ENCODE assay signal across 16 mouse cellular contexts in the genomic region with DNA sequence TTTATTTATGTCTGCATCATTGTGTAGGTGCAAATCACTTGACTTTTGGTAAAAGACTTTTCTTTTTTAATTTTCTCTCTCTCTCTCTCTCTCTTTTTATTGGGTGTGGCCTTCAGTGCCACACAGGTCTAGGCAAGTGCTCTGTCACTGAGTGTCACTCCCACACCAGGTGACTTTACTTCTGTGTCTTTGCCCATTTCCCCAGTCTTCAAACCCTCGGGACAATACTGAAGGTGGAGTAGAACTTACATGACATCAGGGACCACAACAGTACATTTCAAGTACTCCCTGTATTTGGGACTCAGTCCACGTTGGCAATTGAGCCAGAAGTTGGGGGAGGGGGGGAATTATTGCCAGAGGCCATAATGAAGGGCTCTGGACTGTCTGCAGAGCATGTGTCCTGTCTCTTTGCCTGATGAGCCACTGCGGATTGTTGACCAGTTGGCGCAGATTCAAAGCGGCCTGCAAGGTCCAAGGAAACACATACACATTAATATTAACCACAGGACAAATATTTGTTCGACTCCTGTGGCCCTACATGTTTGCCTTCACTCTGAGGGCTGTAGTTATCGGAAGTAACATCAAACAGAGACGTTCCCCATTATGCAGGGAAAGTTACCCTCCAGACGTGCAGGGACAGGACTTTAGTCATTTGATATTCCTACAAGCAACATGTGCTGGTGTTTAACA. TPM values are rescaled to one million over a fixed set of nuclear protein-coding genes. Genes with fewer than 3 reads are reported as not detected.
A peak's percentile ranks its signal among the peaks of the same experiment; 100 is the strongest.
DNase-seq lines count a peak whose midpoint lies in the region; ATAC-seq and TF ChIP-seq lines count a peak whose summit lies in the region.
"Had no signal": no experiment of that assay in that cellular context is flagged by ENCODE, and none has a peak within 500 bp of the region (broad histone marks: within the 10 kb centered on the region; RNA-seq: fewer than 3 reads in every experiment).

No protein-coding gene starts in this region.

- H3K27me3 ChIP-seq in intestine, embryonic 15.5 days (replicated peaks): no peaks in the 10 kb centered on the region
- H3K27me3 ChIP-seq in intestine, postnatal 0 days (replicated peaks; ENCODE audit: control insufficient read depth, insufficient read depth, low read length): no peaks in the 10 kb centered on the region
- H3K27me3 ChIP-seq in liver, embryonic 15.5 days: no peaks in the 10 kb centered on the region
- no peaks in the 10 kb centered on the region for H3K27me3 ChIP-seq in stomach, embryonic 14.5 days (ENCODE audit: control insufficient read depth, insufficient read depth, low read length)
- H3K27me3 ChIP-seq in forebrain, embryonic 15.5 days: no peaks in the 10 kb centered on the region
- H3K27me3 ChIP-seq: embryonic facial prominence, embryonic 12.5 days; forebrain, embryonic 13.5 days; heart, embryonic 15.5 days; limb, embryonic 15.5 days; neural tube, embryonic 13.5 days had no signal

- no peak overlapping the region for H3K27ac ChIP-seq in intestine, embryonic 15.5 days
- H3K27ac ChIP-seq in intestine, postnatal 0 days (ENCODE audit: low read depth, low read length): no peak overlapping the region
- peak overlapping the region; percentile 15; the same call in 1 of the 2 replicates for H3K27ac ChIP-seq in liver, embryonic 15.5 days (replicated peaks)
- no peak overlapping the region for H3K27ac ChIP-seq in stomach, embryonic 14.5 days (ENCODE audit: low read length)
- no peak overlapping the region for H3K27ac ChIP-seq in forebrain, embryonic 15.5 days (replicated peaks)
- H3K27ac ChIP-seq: embryonic facial prominence, embryonic 12.5 days; forebrain, embryonic 13.5 days; heart, embryonic 15.5 days; limb, embryonic 15.5 days; neural tube, embryonic 13.5 days had no signal

- no peak overlapping the region for H3K4me3 ChIP-seq in intestine, embryonic 15.5 days (replicated peaks)
- H3K4me3 ChIP-seq in intestine, postnatal 0 days (ENCODE audit: low read depth, low read length): no peak overlapping the region
- H3K4me3 ChIP-seq in liver, embryonic 15.5 days (replicated peaks): no peak overlapping the region
- no peak overlapping the region for H3K4me3 ChIP-seq in stomach, embryonic 14.5 days (ENCODE audit: low read depth, low read length)
- no peak overlapping the region for H3K4me3 ChIP-seq in forebrain, embryonic 15.5 days
- H3K4me3 ChIP-seq: embryonic facial prominence, embryonic 12.5 days; forebrain, embryonic 13.5 days; heart, embryonic 15.5 days; limb, embryonic 15.5 days; neural tube, embryonic 13.5 days had no signal

- TF ChIP-seq CTCF in intestine, postnatal 0 days (IDR thresholded peaks at IDR 0.05; ENCODE audit: low read depth): no peak

- H3K9ac ChIP-seq in intestine, embryonic 15.5 days: no peak overlapping the region
- no peak overlapping the region for H3K9ac ChIP-seq in intestine, postnatal 0 days (ENCODE audit: low read depth, low read length)
- no peak overlapping the region for H3K9ac ChIP-seq in liver, embryonic 15.5 days
- H3K9ac ChIP-seq in stomach, embryonic 14.5 days (replicated peaks; ENCODE audit: low read depth, low read length): no peak overlapping the region
- H3K9ac ChIP-seq in forebrain, embryonic 15.5 days (replicated peaks): no peak overlapping the region
- H3K9ac ChIP-seq: embryonic facial prominence, embryonic 12.5 days; forebrain, embryonic 13.5 days; heart, embryonic 15.5 days; limb, embryonic 15.5 days; neural tube, embryonic 13.5 days had no signal

- ATAC-seq in intestine, embryonic 15.5 days: peak; percentile 71
- ATAC-seq in intestine, postnatal 0 days: no peak
- peak; percentile 88 for ATAC-seq in liver, embryonic 15.5 days (ENCODE audit: insufficient read depth)
- peak; percentile 57 for ATAC-seq in stomach, embryonic 14.5 days (ENCODE audit: insufficient number of reproducible peaks, insufficient read depth, low FRiP score, low read depth)
- no peak for ATAC-seq in forebrain, embryonic 15.5 days (replicated peaks)
- no peak for ATAC-seq in cerebellum, adult (ENCODE audit: insufficient number of reproducible peaks, low FRiP score, low TSS enrichment)
- ATAC-seq: forebrain, embryonic 13.5 days; hindbrain, embryonic 16.5 days had no signal

- H3K4me1 ChIP-seq in intestine, embryonic 15.5 days (replicated peaks): peaks cover 12% of the 10 kb centered on the region
- no peaks in the 10 kb centered on the region; the same call in 1 of the 2 replicates for H3K4me1 ChIP-seq in intestine, postnatal 0 days (replicated peaks; ENCODE audit: control insufficient read depth, insufficient read depth, low read length)
- peaks cover 9% of the 10 kb centered on the region; the same call in 1 of the 2 replicates for H3K4me1 ChIP-seq in liver, embryonic 15.5 days (replicated peaks)
- peaks cover 6% of the 10 kb centered on the region; the same call in 1 of the 2 replicates for H3K4me1 ChIP-seq in stomach, embryonic 14.5 days (ENCODE audit: control insufficient read depth, insufficient read depth, low read length)
- H3K4me1 ChIP-seq in forebrain, embryonic 15.5 days: peaks cover 15% of the 10 kb centered on the region

- H3K9me3 ChIP-seq in intestine, embryonic 15.5 days: no peaks in the 10 kb centered on the region
- no peaks in the 10 kb centered on the region for H3K9me3 ChIP-seq in intestine, postnatal 0 days (ENCODE audit: control insufficient read depth)
- no peaks in the 10 kb centered on the region for H3K9me3 ChIP-seq in liver, embryonic 15.5 days (replicated peaks)
- no peaks in the 10 kb centered on the region for H3K9me3 ChIP-seq in stomach, embryonic 14.5 days (ENCODE audit: control insufficient read depth, low read depth, low read length)
- no peaks in the 10 kb centered on the region for H3K9me3 ChIP-seq in forebrain, embryonic 15.5 days
- H3K9me3 ChIP-seq: embryonic facial prominence, embryonic 12.5 days; forebrain, embryonic 13.5 days; heart, embryonic 15.5 days; limb, embryonic 15.5 days; neural tube, embryonic 13.5 days had no signal

- H3K36me3 ChIP-seq in intestine, embryonic 15.5 days: no peaks in the 10 kb centered on the region
- H3K36me3 ChIP-seq in intestine, postnatal 0 days (ENCODE audit: control insufficient read depth, insufficient read depth): no peaks in the 10 kb centered on the region
- H3K36me3 ChIP-seq in liver, embryonic 15.5 days (replicated peaks): no peaks in the 10 kb centered on the region
- no peaks in the 10 kb centered on the region for H3K36me3 ChIP-seq in stomach, embryonic 14.5 days (ENCODE audit: control insufficient read depth, insufficient read depth, low read length)
- H3K36me3 ChIP-seq in forebrain, embryonic 15.5 days: no peaks in the 10 kb centered on the region
- H3K36me3 ChIP-seq: embryonic facial prominence, embryonic 12.5 days; heart, embryonic 15.5 days; limb, embryonic 15.5 days; neural tube, embryonic 13.5 days had no signal

- H3K4me2 ChIP-seq in intestine, embryonic 15.5 days (replicated peaks): no peak overlapping the region
- H3K4me2 ChIP-seq in intestine, postnatal 0 days (replicated peaks; ENCODE audit: low read depth): no peak overlapping the region
- no peak overlapping the region for H3K4me2 ChIP-seq in liver, embryonic 15.5 days
- no peak overlapping the region for H3K4me2 ChIP-seq in stomach, embryonic 14.5 days (replicated peaks; ENCODE audit: low read depth, low read length)
- H3K4me2 ChIP-seq in forebrain, embryonic 15.5 days (replicated peaks): no peak overlapping the region
- H3K4me2 ChIP-seq: embryonic facial prominence, embryonic 12.5 days; forebrain, embryonic 13.5 days; heart, embryonic 15.5 days; limb, embryonic 15.5 days; neural tube, embryonic 13.5 days had no signal

- DNase-seq in kidney, postnatal 14 days: peak; percentile 51
- no peak for DNase-seq in cerebellum, adult 18-20 months
- DNase-seq: gastrocnemius, postnatal 14 days; midbrain, embryonic 14.5 days had no signal

- 30% methylated on average over 9 of the region's 9 CpGs for WGBS in intestine, embryonic 15.5 days
- WGBS in intestine, postnatal 0 days: 22% methylated on average over 9 of the region's 9 CpGs
- 46% methylated on average over 9 of the region's 9 CpGs for WGBS in liver, embryonic 15.5 days (ENCODE audit: insufficient replicate concordance)
- WGBS in stomach, embryonic 14.5 days: 42% methylated on average over 9 of the region's 9 CpGs
- WGBS in forebrain, embryonic 15.5 days: 76% methylated on average over 9 of the region's 9 CpGs

RNA-seq across cellular contexts. Expression of gene 2410131K14Rik, which starts 57.6 kb away (rescaled TPM):
- polyA plus RNA-seq in intestine, embryonic 15.5 days (2015; fragmentation: Nextera tagmentation; extraction: Ambion mirVana): 7.1 and 7.2 TPM in 2 replicates
- 4.6 and 5.2 TPM in 2 replicates for polyA plus RNA-seq in intestine, postnatal 0 days (2015; fragmentation: Nextera tagmentation; extraction: Ambion mirVana)
- 1.2 and 1.4 TPM in 2 replicates for polyA plus RNA-seq in liver, embryonic 15.5 days (2015; fragmentation: Nextera tagmentation; extraction: Ambion mirVana)
- polyA plus RNA-seq in stomach, embryonic 14.5 days (2014; fragmentation: Nextera tagmentation; extraction: Ambion mirVana): 7.8 and 9.2 TPM in 2 replicates
- polyA plus RNA-seq in forebrain, embryonic 15.5 days (2015; fragmentation: Nextera tagmentation; extraction: Ambion mirVana): 17.2 and 18.5 TPM in 2 replicates

RNA-seq across cellular contexts. Expression of gene Rnft2, which starts 57.7 kb away (rescaled TPM):
- polyA plus RNA-seq in intestine, embryonic 15.5 days (2015; fragmentation: Nextera tagmentation; extraction: Ambion mirVana): 2.2 and 3.2 TPM in 2 replicates
- 0.42 and 0.44 TPM in 2 replicates for polyA plus RNA-seq in intestine, postnatal 0 days (2015; fragmentation: Nextera tagmentation; extraction: Ambion mirVana)
- 0.21 and 0.44 TPM in 2 replicates for polyA plus RNA-seq in liver, embryonic 15.5 days (2015; fragmentation: Nextera tagmentation; extraction: Ambion mirVana)
- 2.6 and 3.9 TPM in 2 replicates for polyA plus RNA-seq in stomach, embryonic 14.5 days (2014; fragmentation: Nextera tagmentation; extraction: Ambion mirVana)
- polyA plus RNA-seq in forebrain, embryonic 15.5 days (2015; fragmentation: Nextera tagmentation; extraction: Ambion mirVana): 8.5 and 9.5 TPM in 2 replicates

Comparison
In these comparisons a context has a peak if more than half of its experiments do, and no peak if none do; other contexts are left out.
1. ATAC-seq: peak in intestine, embryonic 15.5 days (single experiment), liver, embryonic 15.5 days (single experiment) and stomach, embryonic 14.5 days (single experiment); none in intestine, postnatal 0 days (single experiment), forebrain, embryonic 15.5 days (single experiment) and cerebellum, adult (single experiment).